Mouse (Mus musculus): Measurements from ENCODE around the gene Tfg. TPM values are rescaled to one million over a fixed set of nuclear protein-coding genes. Genes with fewer than 3 reads are reported as not detected.

The Tfg gene
- polyA plus RNA-seq, 1 experiment from 2014 or later: 303 TPM

GRCm38 (mm10) chr16:56655193-56655910 lies 61.9 kb downstream of the Tfg start:
- no peak overlapping the region for H3K27ac ChIP-seq (ENCODE audit: low read length)
- no peak overlapping the region for H3K9ac ChIP-seq (ENCODE audit: low read depth, low read length)
- no peak overlapping the region for H3K4me2 ChIP-seq (ENCODE audit: low read depth, low read length)
- H3K9me3 ChIP-seq (ENCODE audit: control insufficient read depth, low read length): no peaks in the 10 kb centered on the region
- H3K36me3 ChIP-seq (ENCODE audit: control insufficient read depth, insufficient read depth, low read length): no peaks in the 10 kb centered on the region
- H3K4me3 ChIP-seq (ENCODE audit: low read length): no peak overlapping the region
- no peaks in the 10 kb centered on the region for H3K4me1 ChIP-seq (ENCODE audit: control insufficient read depth, insufficient read depth, low read length)
- 79% methylated on average over 12 of the region's 12 CpGs for WGBS
- no peaks in the 10 kb centered on the region for H3K27me3 ChIP-seq (replicated peaks; ENCODE audit: control insufficient read depth, insufficient read depth, low read length)
- no peak for ATAC-seq

GRCm38 (mm10) chr16:56646382-56647172 lies 70.7 kb downstream of the Tfg start:
- Histone ChIP-seq H3K27me3 (replicated peaks; ENCODE audit: control insufficient read depth, insufficient read depth, low read length) (no peaks in the 10 kb centered on the region), H3K27ac (ENCODE audit: low read length) (no peak overlapping the region), H3K9ac (ENCODE audit: low read depth, low read length) (no peak overlapping the region), H3K4me2 (ENCODE audit: low read depth, low read length) (no peak overlapping the region), H3K4me3 (ENCODE audit: low read length) (no peak overlapping the region), H3K36me3 (ENCODE audit: control insufficient read depth, insufficient read depth, low read length) (no peaks in the 10 kb centered on the region), H3K9me3 (ENCODE audit: control insufficient read depth, low read length) (no peaks in the 10 kb centered on the region), H3K4me1 (ENCODE audit: control insufficient read depth, insufficient read depth, low read length) (no peaks in the 10 kb centered on the region)
- 69% methylated on average over 7 of the region's 7 CpGs for WGBS
- no peak for ATAC-seq

GRCm38 (mm10) chr16:56645251-56645650 lies 72.0 kb downstream of the Tfg start:
- H3K27ac ChIP-seq (ENCODE audit: low read length): no peak overlapping the region
- WGBS: 5% methylated on average over 2 of the region's 2 CpGs

More at GRCm38 (mm10) chr16:56645251-56645650, 72.0 kb downstream of the Tfg start:
- no peaks in the 10 kb centered on the region for H3K4me1 ChIP-seq (ENCODE audit: control insufficient read depth, insufficient read depth, low read length)
- H3K36me3 ChIP-seq (ENCODE audit: control insufficient read depth, insufficient read depth, low read length): no peaks in the 10 kb centered on the region
- no peak overlapping the region for H3K4me3 ChIP-seq (ENCODE audit: low read length)
- no peaks in the 10 kb centered on the region for H3K9me3 ChIP-seq (ENCODE audit: control insufficient read depth, low read length)
- H3K27me3 ChIP-seq (replicated peaks; ENCODE audit: control insufficient read depth, insufficient read depth, low read length): no peaks in the 10 kb centered on the region
- no peak for ATAC-seq
- no peak overlapping the region for H3K4me2 ChIP-seq (ENCODE audit: low read depth, low read length)
- no peak overlapping the region for H3K9ac ChIP-seq (ENCODE audit: low read depth, low read length)

Other genes with a start within 250 kb of the Tfg start
- 10.0 and 10.2 TPM in 2 replicates for gene Abi3bp, start 239.6 kb downstream of the Tfg start, polyA plus RNA-seq (2015; fragmentation: Nextera tagmentation; extraction: Ambion mirVana)
- gene Adgrg7, start 78.4 kb upstream of the Tfg start, polyA plus RNA-seq (2015; fragmentation: Nextera tagmentation; extraction: Ambion mirVana): 9.2 and 13.0 TPM in 2 replicates
- 27.0 and 29.8 TPM in 2 replicates for gene Tmem45a, start 168.7 kb upstream of the Tfg start, polyA plus RNA-seq (2015; fragmentation: Nextera tagmentation; extraction: Ambion mirVana)
- not detected in 2 replicates for gene Lnp1, start 210.6 kb upstream of the Tfg start, polyA plus RNA-seq (2015; fragmentation: Nextera tagmentation; extraction: Ambion mirVana)